Mouse (Mus musculus) embryo, embryonic 11 days (tissue): ENCODE measurements at regions not wholly inside any gene's neighbourhood (a gene's known extent, or its start where the extent isn't known, plus 50 kb on each side); places are given as distances from the start of the nearest gene placed in this dataset.

Experiments used
- DNase-seq: peaks from one replicate; pipeline ENCODE4 v3.0.0-alpha.2; 2015

DNA sequence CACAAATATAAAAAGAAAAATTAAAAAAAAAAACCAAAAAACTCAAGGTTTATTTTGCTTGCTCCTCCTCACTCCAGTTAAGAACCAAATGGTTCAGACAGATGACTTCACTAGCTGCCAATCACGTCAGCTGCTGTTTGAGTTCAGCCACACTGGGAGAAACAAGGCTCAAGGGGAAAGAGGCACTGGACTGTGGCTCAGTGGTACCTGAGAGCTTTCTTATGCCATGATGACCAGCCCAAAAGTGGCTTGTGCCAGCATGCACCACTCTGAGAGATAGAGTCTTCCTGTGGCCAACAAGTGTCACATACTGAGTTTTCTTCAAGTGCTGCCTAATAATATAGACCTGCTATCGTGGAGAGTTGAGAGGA lies 198.0 kb upstream of the Tprg start:
- DNase-seq = no peak

DNA sequence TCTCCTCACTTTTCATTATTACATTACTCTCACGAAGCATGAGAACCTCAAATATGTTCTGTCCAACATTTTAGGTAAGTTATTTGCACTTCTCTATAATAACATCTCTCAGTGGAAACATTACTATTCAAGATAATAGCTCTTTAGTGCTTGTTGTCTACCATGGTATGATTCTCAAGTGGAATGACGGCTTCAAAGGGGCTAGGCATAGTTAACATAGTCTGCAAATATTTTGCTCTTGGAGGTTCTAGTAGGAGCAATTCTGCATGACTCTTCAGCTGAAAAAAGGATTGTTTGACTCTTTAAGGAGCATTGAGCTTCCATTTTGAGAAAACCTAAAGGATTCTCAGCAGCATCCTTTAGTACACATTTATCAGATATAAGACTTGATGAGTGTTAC lies 182.5 kb upstream of the Tprg start:
- DNase-seq = no peak

- peak; percentile 10 for DNase-seq
Observed at GRCm38 (mm10) chr16:25104603-25105002, 182.0 kb upstream of the Tprg start.

DNA sequence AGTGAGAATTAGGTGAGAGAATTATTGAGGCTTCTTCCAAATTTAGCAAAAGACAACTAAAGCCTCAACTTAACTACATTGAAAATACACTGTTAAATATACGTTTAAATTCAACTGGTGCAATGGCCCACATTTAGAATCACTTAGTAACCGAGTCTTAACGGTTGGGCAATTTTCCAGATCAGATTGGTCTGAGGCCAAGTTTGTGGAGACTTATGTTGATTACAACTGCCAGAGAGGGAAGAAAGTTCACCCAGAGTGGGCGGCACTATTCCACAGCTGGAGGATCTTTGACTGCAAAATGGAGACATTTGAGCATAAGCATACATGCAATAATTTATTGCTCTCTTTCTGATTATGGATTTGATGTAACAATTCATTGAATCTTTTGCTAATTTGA lies 146.5 kb upstream of the Tprg start:
- no peak for DNase-seq

GRCm38 (mm10) chr16:25147486-25147885 lies 139.1 kb upstream of the Tprg start:
- no peak for DNase-seq

GRCm38 (mm10) chr16:25149186-25149585 lies 137.4 kb upstream of the Tprg start:
- DNase-seq = no peak

- no peak for DNase-seq
Observed at GRCm38 (mm10) chr16:25176870-25177269, 109.7 kb upstream of the Tprg start.

- DNase-seq = no peak
Observed at GRCm38 (mm10) chr16:25178055-25178454, 108.6 kb upstream of the Tprg start.

DNA sequence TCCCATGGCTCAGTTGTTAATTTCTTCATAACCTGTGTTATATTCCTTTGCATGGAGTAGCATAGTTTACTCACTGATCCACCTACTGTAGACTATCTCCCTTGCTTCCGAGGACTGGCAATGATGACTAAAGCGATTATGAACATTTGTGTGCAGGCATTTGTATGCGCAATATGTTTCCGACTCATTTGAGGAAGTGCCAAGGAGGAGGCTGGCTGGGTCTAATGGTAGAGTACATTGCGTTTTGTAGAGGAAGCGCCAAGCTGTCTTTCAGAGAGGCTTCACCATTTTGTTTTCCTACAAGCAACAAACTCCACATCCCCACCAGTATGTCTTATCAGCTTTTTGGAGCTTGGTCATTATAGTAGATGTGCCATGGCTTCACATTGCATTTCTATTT lies 104.7 kb upstream of the Tprg start:
- no peak for DNase-seq

- no peak for DNase-seq
Observed at GRCm38 (mm10) chr16:25197079-25197478, 89.5 kb upstream of the Tprg start.

- DNase-seq = no peak
Observed at GRCm38 (mm10) chr16:25198844-25199243, 87.8 kb upstream of the Tprg start.

GRCm38 (mm10) chr16:25199984-25200383 lies 86.6 kb upstream of the Tprg start:
- no peak for DNase-seq

DNA sequence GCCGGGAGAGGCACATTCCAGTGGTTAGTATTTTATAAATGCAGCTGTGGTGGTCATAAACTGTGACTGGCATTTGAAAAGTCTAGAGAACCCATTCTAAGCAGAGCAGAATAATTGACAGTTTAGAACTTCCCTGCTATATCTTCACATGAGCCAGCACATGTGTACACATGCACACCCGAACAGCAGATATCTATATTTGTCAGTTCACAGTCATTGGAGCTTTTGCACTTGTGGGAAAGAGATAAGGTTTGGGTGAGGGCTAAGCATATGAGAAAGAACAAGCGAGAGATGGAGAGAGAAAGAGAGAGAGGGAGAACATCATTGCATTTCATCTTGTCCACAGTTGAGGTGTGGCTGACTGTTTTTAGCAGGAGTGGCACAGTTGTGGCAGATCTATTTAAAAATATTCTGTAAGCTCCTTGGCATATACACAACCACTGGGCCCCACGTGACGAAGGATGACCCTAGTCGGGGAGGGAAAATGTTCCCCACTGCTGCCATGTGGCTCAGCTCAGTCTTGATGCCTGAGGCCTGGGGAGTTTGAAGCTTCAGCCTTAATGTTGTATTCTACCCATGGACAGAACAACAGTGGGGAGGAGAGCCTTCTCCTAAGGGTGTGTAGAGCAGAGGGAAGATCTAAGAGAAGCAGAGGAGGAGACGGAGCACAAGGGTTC lies 85.4 kb upstream of the Tprg start:
- DNase-seq = no peak

- no peak for DNase-seq
Observed at GRCm38 (mm10) chr16:25213250-25213649, 73.4 kb upstream of the Tprg start.

- no peak for DNase-seq
Observed at GRCm38 (mm10) chr16:25220552-25220951, 66.1 kb upstream of the Tprg start.

GRCm38 (mm10) chr16:25224801-25225200 lies 61.8 kb upstream of the Tprg start:
- DNase-seq = no peak
